Mouse (Mus musculus) B cell, adult 2 months (primary cell): ENCODE measurements around the gene Hsd17b6.
"Not testable (repeated sequence)": the region's sequence is repeated elsewhere in the genome, so short reads cannot be mapped to it uniquely, and the experiment has no call there.

Source experiments
- DNase-seq, 2 experiments: peaks; one replicate each; pipeline ENCODE4 v3.0.0; 2022

Hsd17b6 gene

DNA sequence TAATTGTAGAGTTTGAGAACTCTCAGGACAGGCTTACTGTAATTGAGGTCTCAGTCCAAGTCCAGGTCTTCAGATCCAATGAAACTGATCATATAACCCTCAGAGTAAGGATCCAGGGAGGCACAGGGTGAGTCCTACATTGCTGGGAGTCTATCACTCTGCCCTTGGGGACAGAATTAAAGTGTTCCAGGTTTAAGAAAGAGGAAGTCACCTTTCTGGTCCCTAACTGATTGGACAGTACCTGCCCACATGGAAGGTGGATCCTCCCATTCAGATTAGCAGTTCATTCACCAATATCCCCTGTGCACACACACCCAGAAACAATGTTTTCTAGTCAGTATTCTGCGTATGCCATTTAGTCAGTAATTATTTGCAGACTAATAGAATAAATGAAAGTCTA lies at the start of gene Hsd17b6:
TSS of gene Hsd17b6 (minus strand) at position 166 of the 400 bp plus-strand sequence.
- DNase-seq: no peak

DNA sequence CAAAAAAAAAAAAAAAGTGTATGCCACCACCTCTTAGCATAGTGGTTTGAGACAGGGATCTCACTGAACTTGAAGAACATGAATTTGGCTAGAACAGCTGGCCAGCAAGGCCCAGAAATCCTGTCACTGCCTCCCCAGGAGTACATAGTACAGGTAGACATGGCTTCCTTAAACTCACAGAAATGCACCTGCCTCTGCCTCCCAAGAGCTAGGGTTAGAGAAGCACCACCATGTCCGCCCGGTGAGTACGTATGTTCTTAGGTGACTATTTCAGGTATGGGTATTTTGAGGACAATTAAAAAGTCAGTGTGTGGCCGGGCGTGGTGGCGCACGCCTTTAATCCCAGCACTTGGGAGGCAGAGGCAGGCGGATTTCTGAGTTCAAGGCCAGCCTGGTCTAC lies 45.6 kb upstream of the Hsd17b6 start:
- DNase-seq: no peak

DNA sequence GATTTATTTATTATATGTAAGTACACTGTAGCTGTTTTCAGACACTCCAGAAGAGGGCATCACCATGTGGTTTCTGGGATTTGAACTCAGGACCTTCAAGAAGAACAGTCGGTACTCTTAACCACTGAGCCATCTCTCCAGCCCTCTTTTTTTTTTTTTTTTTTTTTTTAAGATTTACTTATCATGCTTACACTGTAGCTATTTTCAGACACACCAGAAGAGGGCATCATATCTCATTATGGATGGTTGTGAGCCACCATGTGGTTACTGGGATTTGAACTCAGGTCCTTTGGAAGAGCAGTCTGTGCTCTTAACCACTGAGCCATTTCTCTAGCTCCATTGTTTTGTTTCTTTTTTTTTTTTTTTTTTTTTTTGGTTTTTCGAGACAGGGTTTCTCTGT lies 44.7 kb upstream of the Hsd17b6 start:
- not testable (repeated sequence) for DNase-seq

DNA sequence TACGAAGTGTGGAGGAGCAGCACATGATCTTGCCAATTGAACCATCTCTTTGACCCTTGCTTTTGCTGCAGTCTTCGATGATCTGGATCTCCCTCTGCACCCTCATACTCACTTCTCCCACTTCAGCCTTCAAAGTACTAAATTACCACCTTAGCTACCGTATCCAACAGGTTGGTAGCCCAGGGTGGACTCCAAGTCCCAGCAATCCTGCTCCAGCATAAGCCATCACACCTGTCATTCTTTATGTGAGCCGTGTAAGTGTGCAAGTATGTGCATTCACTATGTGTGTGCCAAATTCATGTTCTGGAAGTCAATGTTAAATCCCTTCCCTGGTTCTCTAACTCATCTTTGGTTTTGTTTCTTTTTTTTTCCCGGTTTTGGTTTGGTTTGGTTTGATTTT lies 44.2 kb upstream of the Hsd17b6 start:
- no peak for DNase-seq

DNA sequence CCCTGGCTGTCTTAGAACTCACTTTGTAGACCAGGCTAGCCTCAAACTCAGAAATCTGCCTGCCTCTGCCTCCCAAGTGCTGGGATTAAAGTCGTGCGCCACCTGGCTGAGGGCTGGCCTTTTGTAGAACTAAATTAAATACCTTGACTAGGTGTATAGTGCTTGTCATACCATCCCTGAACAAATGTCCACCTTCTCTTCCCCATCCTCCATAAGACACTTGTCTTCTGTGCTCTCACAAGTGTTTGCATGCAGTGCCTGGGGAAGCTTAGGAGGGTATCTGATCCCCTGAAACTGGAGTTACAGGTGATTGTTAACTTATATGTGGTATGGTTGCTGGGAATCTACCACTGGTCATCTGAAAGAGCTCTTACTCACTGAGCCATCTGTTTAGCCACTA lies 42.9 kb upstream of the Hsd17b6 start:
- DNase-seq: no peak

DNA sequence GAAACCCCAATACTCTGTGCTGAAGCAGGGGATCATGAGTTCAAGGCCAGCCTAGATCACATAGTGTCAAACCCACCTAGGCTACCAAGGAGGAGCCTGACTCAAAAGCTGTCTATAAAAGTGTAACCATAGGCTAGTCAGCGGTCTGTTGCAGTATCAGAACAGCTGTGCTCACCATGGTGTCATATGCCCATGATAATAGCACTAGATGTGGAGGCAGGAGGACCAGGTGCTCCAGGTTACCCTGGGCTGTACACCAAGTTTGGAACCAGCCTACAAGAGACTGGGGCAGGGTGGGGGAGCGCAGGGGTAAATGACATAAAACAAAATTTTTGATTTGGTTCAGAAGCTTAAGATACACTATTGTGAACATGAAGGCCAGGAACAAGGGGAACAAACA lies 42.3 kb upstream of the Hsd17b6 start:
- DNase-seq: no peak

DNA sequence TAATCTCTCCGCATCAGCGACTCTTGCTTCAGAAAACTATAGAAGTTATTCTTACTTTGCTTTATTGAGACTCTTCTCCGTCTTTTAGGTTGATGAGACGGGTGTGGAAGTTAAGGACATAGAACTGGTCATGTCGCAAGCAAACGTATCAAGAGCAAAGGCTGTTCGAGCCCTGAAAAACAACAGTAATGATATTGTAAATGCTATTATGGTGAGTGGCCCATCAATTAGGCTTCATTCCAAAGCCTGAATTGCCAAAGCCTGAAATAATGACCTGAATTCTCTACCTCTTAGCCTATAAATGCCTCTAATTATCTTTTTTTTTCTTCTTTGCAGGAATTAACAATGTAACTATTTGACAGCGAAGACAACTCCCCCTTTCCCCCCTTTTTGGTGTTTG lies 40.7 kb upstream of the Hsd17b6 start:
- DNase-seq: no peak

DNA sequence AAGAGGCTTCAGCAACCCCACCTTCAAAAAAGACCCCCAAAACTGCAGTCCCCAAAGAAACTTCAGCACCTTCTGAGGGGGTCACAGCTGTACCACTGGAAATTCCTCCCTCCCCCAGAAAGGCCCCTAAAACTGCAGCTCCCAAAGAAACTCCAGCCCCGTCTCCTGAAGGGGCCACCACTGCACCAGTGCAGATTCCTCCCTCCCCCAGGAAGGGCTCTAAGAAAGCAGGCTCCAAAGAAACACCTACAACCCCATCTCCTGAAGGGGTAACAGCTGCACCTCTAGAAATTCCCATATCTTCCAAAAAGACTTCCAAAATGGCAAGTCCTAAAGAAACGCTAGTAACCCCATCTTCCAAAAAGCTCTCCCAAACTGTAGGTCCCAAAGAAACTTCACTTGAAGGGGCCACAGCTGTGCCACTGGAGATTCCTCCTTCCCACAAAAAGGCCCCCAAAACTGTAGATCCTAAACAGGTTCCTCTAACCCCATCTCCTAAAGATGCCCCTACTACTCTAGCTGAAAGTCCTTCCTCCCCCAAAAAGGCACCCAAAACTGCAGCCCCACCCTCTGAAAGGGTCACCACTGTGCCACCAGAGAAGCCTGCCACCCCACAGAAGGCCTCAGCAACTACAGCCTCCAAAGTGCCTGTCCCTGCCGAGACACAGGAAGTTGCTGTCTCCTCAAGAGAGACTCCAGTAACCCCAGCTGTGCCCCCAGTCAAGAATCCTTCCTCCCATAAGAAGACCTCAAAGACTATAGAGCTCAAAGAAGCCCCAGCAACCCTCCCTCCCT lies 35.8 kb upstream of the Hsd17b6 start:
- DNase-seq: no peak

DNA sequence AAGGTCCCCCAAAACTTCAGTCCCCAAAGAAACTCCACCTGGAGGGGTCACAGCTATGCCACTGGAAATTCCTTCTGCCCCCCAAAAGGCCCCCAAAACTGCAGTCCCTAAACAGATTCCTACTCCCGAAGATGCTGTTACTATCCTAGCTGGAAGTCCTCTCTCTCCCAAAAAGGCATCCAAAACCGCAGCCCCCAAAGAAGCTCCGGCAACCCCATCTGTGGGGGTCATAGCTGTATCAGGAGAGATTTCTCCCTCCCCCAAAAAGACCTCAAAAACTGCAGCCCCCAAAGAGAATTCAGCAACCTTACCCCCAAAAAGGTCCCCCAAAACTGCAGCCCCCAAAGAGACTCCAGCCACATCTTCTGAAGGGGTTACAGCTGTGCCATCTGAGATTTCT lies 35.1 kb upstream of the Hsd17b6 start:
- no peak for DNase-seq

DNA sequence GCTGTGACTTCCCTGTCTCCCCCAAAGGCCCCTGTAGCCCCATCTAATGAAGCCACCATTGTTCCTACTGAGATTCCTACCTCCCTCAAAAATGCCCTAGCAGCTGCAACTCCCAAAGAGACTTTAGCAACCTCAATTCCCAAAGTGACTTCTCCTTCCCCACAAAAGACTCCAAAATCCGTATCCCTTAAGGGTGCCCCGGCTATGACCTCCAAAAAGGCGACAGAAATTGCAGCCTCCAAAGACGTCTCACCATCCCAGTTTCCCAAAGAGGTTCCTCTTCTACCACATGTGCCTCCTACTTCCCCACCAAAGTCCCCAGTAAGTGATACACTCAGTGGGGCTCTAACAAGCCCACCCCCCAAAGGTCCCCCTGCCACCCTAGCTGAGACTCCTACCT lies 34.2 kb upstream of the Hsd17b6 start:
- no peak for DNase-seq

DNA sequence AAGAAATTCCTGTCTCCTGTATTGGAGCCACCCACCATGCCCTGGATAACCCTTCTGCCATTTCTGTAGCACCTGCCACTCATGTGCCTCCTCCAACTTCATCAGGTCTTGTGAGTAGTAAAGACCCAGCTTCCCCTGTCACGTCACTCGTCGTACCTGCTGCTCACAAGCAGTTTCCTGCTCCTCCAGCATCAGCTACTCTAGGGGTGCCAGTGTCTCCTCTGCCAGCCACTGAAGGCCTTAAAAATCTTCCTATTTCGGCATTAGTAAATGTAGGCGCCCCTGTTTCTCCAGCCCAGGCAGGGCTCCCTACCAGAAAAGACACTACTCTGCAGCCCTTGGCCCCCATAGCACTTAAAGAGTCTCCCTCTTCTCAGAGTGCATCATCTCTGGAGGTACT lies 32.9 kb upstream of the Hsd17b6 start:
- no peak for DNase-seq

DNA sequence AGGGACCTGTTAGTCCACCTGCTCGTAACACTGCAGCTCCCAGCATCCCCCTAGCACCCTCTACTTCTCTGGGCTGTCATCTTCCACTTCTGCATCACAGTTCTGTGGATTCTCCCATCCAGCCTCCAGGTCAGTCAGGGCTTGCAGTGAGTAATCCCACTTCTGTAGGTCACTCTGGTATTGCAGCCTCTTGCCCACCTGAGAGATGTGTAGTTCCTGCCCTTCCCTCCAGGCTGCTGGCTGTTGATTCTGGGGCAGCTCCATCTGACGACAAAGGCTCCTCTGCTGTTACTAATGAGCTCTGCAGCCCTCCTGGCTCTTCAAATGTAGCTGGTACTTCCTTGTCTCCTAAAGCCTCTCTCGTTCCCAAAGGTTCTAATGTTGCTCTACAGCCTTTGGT lies 32.4 kb upstream of the Hsd17b6 start:
- DNase-seq: no peak

DNA sequence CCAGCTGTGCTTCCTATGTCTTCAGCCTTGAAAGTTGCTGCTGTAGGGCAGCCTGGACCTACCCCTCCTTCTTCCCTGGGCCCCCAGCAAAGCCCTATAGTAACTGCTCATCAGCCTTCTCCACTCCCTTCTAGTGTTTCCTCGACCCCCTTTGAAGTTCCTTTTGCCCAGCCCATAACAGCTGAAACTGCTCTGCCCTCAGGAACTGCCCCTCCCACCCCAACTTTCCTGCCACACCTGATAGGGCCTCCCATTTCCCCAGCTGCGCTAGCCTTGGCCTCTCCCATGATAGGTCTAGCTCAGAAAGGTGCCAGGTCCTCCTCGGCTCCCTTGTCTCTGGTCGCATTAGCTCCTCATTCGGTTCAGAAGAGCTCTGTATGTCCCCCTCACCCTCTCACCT lies 31.8 kb upstream of the Hsd17b6 start:
- DNase-seq: no peak

DNA sequence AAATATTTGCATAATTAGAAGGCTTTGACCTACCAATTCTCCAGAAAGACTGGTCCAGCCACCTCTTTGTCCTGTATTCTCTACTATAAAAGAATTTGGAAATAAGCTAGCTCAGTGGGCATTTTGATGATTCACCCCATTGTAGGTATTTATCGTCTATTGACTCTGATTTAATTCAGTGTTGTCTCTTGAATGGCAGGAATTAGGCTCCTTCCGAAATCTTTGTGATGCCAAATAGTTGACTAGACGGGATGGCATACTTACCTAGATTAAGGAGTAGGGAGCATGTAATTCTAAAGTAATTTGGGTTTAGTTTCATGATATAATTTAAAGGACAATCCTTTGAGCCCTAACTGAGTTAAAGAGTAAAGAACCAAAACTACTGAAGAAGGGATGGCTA lies 30.5 kb upstream of the Hsd17b6 start:
- DNase-seq: no peak

DNA sequence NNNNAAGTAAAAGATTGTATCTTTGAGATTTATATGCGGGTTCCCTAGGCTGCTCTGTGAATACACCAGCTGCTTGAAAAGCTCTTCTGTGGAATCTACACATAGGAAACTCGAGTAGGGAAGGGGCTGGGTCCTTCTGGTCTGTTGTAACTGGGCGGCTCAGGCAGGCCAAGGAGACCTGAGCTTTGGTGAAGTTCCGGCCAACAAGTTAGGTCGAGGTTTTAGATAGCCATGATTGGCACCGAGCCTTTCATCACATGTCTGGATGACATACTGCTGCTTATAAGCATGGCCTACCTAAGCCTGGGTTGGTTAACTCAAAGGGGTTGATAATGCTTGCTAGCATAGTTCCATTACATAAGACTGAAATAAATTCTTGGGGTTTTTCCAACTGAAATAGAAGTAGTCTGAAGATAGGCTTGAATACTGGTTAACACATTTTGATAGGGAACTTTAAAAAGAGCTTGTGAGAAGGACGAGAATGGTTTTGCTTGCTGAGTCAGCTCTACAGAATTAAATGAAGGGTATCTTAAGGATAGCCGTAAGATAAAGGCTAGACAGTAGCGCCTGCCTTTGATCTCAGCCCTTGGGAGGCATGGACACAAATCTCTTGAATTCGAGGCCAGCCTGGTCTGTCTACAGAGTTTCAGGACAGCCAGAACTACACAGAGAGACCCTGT lies 29.5 kb upstream of the Hsd17b6 start:
- peak; percentile 30 to 35 for DNase-seq

DNA sequence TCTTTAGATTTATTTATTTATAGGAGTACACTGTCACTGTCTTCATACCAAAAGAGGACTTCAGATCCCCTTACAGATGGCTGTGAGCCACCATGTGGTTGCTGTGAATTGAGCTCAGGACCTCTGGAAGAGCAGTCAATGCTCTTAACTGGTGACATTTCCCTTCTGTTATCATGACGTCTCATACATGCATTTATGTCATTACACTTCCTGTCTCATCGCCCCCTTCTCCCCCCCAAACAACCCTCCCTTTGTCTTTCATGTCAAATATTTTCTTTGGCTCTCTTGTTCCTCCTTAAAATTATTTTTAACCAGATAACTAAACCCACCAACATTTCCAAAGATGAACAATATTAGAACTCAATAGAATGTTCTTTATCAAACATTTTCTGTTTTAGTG lies 23.4 kb upstream of the Hsd17b6 start:
- no peak for DNase-seq

DNA sequence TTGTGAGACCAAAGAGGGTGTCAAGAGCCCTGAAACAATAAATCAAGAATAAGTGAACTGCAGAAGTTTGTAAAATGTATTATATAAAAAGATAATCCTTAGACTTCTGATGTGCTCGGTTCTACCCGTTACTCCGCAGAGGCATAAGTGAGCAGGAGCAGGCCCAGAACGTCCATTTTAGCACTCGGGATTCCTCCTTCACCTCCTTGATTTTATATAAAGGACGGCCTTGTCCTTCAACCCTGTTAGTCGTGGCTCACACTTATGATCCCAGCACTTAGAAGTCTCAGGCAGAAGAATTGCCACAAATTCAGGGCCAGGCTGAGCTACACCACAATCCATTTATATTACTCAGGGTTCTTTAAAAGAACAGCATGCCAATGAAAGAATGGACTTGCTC lies 22.5 kb upstream of the Hsd17b6 start:
- no peak for DNase-seq

DNA sequence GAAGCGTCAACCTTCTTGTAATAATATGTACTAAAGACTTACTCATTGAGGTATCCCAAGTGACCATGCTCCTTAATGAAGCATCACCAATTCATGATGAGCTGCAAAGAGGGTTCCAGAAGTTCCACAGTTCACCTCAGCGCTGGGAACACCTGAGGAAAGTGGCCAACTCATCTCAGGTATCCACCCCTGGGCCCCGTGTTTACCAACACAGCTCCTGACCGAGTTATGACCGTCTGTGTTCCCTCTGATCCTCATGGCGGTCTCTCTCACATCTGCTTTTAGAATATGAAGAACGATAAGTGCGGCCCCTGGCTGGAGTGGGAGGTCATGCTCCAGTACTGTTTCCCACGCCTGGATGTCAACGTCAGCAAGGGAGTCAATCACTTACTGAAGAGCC lies 16.1 kb upstream of the Hsd17b6 start:
- DNase-seq: no peak

DNA sequence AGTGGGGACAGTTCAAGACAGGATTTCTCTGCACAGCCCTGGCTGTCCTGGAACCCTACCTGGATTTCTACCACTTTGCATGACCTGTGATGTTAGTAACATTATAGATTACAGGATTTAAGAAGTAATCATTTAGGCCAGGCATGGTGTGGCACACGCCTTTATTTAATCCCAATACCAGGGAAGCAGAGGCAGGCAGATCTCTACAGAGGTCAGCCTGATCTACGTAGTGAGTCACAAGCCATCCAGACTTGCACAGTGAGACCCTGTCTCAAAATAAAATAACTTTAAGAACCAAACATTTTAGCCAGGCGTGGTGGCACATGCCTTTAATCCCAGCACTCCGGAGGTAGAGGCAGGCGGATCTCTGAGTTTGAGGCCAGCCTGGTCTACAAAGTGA lies 14.8 kb upstream of the Hsd17b6 start:
- DNase-seq: no peak

DNA sequence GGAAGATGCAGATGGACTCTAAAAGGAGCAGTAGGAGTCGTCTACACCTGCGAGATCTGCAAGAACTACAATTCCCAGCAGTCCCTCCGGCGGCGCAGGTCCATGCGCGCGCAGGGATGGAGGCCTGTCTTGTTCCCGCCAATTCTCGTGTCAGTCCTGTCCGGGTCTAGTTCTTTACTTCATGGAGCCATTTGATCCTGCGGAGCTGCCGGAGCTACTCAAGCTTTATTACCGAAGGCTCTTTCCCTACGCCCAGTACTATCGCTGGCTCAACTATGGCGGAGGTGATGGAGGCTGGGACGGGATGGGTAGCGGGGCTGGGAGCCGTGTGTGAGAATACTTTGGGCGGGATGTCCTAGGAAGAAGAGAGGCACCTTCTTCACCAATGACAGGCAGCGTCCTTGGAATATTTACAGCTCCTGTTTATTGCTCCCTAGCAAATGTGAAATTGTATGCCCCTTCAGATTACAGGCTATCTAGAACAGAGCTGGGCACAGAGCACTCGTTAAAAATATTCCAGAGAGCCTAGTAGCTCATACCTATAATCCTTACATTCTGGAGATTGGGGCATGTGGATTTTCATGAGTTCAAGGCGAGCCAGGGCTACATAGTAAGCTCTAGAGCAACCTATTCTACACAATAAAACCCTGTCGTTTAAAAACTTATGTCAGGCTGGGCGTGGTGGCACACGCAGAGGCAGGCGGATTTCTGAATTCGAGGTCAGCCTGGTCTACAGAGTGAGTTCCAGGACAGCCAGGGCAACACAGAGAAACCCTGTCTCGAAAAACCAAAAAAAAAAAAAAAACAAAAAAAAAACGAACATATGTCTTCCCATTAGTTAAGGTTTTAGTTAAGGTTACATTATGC lies 7.9 kb upstream of the Hsd17b6 start, which contains the start of gene Prim1:
TSS of gene Prim1 (plus strand) at position 101 of the 867 bp plus-strand sequence.
- peak; percentile 79 to 80 for DNase-seq

DNA sequence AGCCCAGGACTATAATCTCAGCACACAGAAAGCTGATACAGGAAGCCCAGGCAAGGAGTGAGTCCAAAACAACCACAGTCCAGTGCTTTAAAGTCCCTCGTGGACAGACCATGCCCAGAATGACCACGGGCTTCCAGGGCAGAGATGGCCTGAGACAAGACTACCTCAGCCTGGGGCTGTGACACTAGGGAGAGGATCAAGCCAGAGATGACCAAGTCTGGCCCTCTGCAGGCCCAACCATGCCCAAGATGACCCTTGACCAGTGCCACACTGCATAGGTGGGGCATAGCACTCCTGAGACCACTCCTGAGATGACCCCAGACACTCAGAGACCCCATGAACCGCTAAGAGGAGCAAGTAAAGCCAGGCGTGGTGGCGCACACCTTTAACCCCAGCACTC lies 2.3 kb upstream of the Hsd17b6 start:
- no peak for DNase-seq

DNA sequence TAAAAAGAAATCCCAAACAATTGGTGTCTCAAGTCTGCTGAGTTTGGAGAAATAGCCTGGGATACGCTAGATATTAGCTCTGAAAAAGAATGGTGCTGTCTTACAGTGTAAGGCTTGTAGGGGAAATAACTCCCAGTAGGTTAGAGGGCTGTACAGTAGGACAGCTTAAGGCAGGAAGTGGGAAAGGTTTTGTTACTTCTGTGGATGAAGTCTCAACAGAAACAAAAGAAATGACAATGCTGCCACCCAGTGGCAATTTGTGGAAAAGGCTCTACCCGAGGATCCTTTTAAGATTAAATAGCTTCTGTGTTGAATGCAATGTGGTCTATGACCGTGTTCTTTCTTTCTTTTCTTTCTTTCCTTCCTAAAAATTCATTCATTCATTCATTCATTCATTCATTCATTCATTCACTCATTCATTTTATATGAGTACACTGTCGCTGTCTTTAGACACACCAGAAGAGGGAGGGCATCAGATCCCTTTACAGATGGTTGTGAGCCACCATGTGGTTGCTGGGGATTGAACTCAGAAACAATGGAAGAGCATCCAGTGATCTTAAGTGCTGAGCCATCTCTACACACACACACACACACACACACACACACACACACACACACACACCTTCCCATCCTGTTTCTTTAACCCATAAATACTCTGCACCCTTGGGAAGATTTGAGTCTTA lies 937 bp upstream of the Hsd17b6 start:
- peak; percentile 76 to 78 for DNase-seq

DNA sequence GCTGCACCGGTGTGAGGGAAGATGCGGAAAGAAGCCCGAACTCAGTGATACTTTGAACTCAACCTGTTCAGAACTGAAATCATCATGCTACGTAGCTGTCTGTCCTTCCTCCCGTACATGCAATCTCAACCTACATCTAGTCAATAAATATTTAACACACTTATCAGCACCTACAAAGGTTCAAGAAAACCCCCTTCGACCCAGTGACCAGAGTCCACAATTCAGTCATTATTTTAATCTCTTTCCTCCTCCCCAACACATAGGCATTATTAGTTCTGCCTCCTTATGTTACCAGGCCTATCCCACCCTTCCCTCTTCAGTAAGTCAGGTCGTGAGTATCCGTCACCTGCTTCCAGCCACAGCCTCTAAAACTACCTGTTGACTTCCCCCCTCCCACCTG lies 1.9 kb downstream of the Hsd17b6 start:
- DNase-seq: no peak
